Mouse (Mus musculus) spleen, adult 2 months (tissue): ENCODE data around the gene Lypd6.

Experiments
- CTCF ChIP-seq: fragments of 200-500 bp; IDR thresholded peaks from 2 replicates; pipeline ENCODE4 v1.5.1; 2011; ENCODE audit warnings: mild to moderate bottlenecking, inconsistent platforms; ENCODE audit not compliant: insufficient read depth, insufficient read length, insufficient replicate concordance; ENCODE audit errors: extremely low read depth
- POLR2A ChIP-seq: fragments of 200-500 bp; IDR thresholded peaks from 2 replicates; pipeline ENCODE4 v1.6.1; 2011; ENCODE audit warnings: low read depth, low read length, inconsistent platforms

DNA sequence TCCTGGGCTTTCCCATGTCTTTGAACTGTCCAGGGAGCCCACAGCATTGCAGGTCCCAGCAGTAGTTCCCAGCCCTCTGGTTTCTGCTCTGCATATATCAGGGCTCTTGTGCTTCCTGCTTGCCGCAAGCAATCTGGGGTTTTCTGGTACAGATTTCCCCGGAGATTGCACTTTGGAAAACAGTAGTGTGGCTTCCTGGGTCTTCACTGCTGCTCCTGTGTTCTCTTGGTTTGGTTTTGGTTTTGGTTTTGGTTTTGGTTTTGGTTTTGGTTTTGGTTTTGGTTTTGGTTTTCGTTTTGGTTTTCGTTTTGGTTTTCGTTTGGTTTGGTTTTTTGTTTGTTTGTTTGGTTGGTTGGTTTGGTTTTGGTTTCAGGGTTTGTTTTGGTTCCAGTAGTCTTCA lies 99.9 kb downstream of the Lypd6 start:
- TF ChIP-seq CTCF (no peak), POLR2A (no peak)
